Mouse (Mus musculus): ENCODE measurements around the gene 3300002I08Rik. TPM values are rescaled to one million over a fixed set of nuclear protein-coding genes. Genes with fewer than 3 reads are reported as not detected.
"Not testable (repeated sequence)": the region's sequence is repeated elsewhere in the genome, so short reads cannot be mapped to it uniquely, and the experiment has no call there.

3300002I08Rik gene
- total RNA-seq (2014; fragmentation: Nextera tagmentation) (not detected in 2 replicates), total RNA-seq (2017) (0.41 and 1.0 TPM in 2 replicates), polyA plus RNA-seq (2012) (not detected in 2 replicates)

GRCm38 (mm10) chr2:150362113-150362877, at the start of gene 3300002I08Rik:
Gene 3300002I08Rik (minus strand): TSS chr2:150362765.
- peak within 1 kb of the TSS; percentile 65 for H3K4me3 ChIP-seq (ENCODE audit: low read depth, low read length)
- H3K4me1 ChIP-seq (ENCODE audit: insufficient read depth, low read depth, low read length); H3K27me3 ChIP-seq (ENCODE audit: insufficient read depth, low read length); H3K9me3 ChIP-seq (replicated peaks); H3K36me3 ChIP-seq (replicated peaks): not testable (repeated sequence)
- DNase-seq (ENCODE audit: low spot score): peak; percentile 3
- peak; percentile 92 for ATAC-seq (ENCODE audit: extremely low read depth, insufficient number of reproducible peaks, low FRiP score, poor library complexity, severe bottlenecking)

DNA sequence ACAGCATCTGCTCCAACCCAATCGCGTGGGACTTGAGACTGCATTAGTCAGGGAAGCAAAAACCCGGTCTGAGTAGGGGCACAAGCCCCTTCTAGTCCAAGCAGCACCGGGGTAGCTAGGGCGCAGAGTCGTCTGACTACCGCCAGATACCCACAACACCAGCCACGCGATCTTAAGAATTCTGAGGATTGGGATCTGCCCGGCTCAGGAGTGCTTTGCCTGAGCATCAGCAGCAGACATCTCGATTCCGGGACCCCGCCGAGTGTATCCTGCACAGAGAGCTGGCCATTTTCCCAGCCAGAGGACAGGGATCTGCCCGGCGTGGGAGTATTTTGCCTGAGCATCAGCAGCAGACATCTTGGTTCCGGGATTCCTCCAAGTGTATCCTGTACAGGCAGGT, 49.6 kb upstream of the 3300002I08Rik start:
- DNase-seq (ENCODE audit: low spot score); H3K27me3 ChIP-seq (ENCODE audit: insufficient read depth, low read length); H3K4me1 ChIP-seq (ENCODE audit: insufficient read depth, low read depth, low read length); H3K9me3 ChIP-seq (replicated peaks); H3K36me3 ChIP-seq (replicated peaks); ATAC-seq (ENCODE audit: extremely low read depth, insufficient number of reproducible peaks, low FRiP score, poor library complexity, severe bottlenecking); H3K4me3 ChIP-seq (ENCODE audit: low read depth, low read length): not testable (repeated sequence)

DNA sequence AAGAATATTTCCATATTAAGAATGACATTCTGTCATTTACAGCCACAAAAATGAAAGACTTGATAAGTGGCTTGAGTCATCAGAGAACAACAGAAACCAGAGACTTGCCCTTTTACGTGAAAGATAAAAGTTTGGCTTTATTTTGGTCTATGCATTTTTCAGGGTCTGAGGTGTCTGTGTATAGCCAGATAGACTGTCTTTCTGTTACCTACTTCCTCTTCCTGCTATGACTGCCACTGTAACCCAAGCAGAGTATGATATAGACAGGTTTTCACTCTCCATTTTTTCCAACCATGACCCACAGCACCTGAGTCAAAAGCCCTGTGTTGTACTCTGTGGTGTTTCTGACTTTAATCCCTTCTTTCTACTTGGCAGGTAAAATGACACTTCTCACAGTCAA, 27.6 kb upstream of the 3300002I08Rik start:
- TF ChIP-seq GATA2 (IDR thresholded peaks at IDR 0.05; ENCODE audit: borderline replicate concordance, low read depth, low read length): no peak
- TF ChIP-seq TAL1 (conservative IDR thresholded peaks at IDR 0.05; ENCODE audit: low read depth, low read length): no peak
- TF ChIP-seq CTCF (IDR thresholded peaks at IDR 0.05; ENCODE audit: low read depth, low read length): no peak
- TF ChIP-seq POLR2AphosphoS5 (IDR thresholded peaks at IDR 0.05; ENCODE audit: insufficient replicate concordance, low read depth, low read length): no peak
- no peak for TF ChIP-seq GATA1 (IDR thresholded peaks at IDR 0.05; ENCODE audit: borderline replicate concordance, low read length)

DNA sequence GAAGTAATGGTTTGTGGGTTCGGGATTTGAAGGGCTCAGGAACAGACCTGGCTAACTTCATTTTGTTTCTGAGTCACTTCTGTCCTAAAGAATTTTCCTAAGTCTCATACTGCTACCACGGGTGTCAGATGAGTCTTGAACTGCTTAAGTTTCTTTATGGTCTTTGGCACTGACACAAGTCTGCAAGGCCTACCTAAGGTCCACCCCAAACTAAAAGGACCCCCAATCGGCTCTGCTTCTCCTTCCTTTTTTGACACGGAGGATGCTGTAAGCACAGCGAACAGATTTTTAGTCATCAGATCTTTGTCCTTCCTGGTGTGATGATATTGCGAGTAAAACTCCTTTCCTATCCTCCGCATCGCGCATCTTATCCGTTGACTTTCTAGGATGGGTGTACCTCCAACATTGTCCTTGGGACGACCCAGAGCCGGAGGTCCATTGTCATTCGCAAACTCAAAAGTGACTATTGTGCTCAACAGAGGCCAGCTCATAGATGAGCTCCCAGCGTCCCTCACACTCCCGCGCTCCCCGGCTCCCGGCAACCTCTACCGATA, 23.1 kb upstream of the 3300002I08Rik start:
- ATAC-seq (ENCODE audit: extremely low read depth, insufficient number of reproducible peaks, low FRiP score, poor library complexity, severe bottlenecking); H3K9me3 ChIP-seq (replicated peaks); H3K36me3 ChIP-seq (replicated peaks); H3K4me3 ChIP-seq (ENCODE audit: low read depth, low read length); H3K27me3 ChIP-seq (ENCODE audit: insufficient read depth, low read length); DNase-seq (ENCODE audit: low spot score); H3K4me1 ChIP-seq (ENCODE audit: insufficient read depth, low read depth, low read length): not testable (repeated sequence)

More for the DNA sequence above, 27.6 kb upstream of the 3300002I08Rik start:
- Histone ChIP-seq H3K27me3 (ENCODE audit: insufficient read depth, low read length) (no peaks in the 10 kb centered on the region), H3K4me3 (ENCODE audit: low read depth, low read length) (no peak overlapping the region), H3K4me1 (ENCODE audit: insufficient read depth, low read depth, low read length) (no peaks in the 10 kb centered on the region), H3K36me3 (replicated peaks) (no peaks in the 10 kb centered on the region), H3K9me3 (replicated peaks) (no peaks in the 10 kb centered on the region)
- DNase-seq (ENCODE audit: low spot score) (no peak), ATAC-seq (ENCODE audit: extremely low read depth, insufficient number of reproducible peaks, low FRiP score, poor library complexity, severe bottlenecking) (no peak)

DNA sequence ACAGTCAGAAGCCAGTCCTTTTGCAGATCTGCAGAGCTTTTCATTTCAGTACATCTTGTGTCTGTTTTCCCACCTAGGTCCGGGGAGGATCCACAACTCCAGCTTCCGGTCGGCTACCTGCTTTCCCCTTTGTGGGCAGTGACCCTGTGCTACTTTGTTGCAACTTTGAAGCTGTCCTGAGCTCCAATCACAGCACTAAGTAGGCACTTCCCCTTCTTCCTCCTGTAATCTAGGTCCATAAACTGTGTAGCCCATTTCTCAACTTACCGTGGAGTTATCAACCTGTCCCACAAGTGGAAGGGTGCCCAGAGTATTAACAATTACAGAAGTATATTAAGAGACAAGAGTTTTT, 289 bp upstream of the 3300002I08Rik start:
- Histone ChIP-seq H3K27me3 (ENCODE audit: insufficient read depth, low read length) (no peaks in the 10 kb centered on the region), H3K4me1 (ENCODE audit: insufficient read depth, low read depth, low read length) (no peaks in the 10 kb centered on the region), H3K4me3 (ENCODE audit: low read depth, low read length) (peak overlapping the region; percentile 65; the same call in 1 of the 2 replicates), H3K9me3 (replicated peaks) (no peaks in the 10 kb centered on the region), H3K36me3 (replicated peaks) (no peaks in the 10 kb centered on the region)
- DNase-seq (ENCODE audit: low spot score): no peak
- TF ChIP-seq CTCF (IDR thresholded peaks at IDR 0.05; ENCODE audit: low read depth, low read length): no peak
- no peak for TF ChIP-seq GATA2 (IDR thresholded peaks at IDR 0.05; ENCODE audit: borderline replicate concordance, low read depth, low read length)
- no peak for TF ChIP-seq TAL1 (conservative IDR thresholded peaks at IDR 0.05; ENCODE audit: low read depth, low read length)
- no peak for TF ChIP-seq GATA1 (IDR thresholded peaks at IDR 0.05; ENCODE audit: borderline replicate concordance, low read length)
- ATAC-seq (ENCODE audit: extremely low read depth, insufficient number of reproducible peaks, low FRiP score, poor library complexity, severe bottlenecking): no peak

GRCm38 (mm10) chr2:150357136-150357535, 5.4 kb downstream of the 3300002I08Rik start:
- H3K4me1 ChIP-seq (ENCODE audit: insufficient read depth, low read depth, low read length); H3K36me3 ChIP-seq (replicated peaks); ATAC-seq (ENCODE audit: extremely low read depth, insufficient number of reproducible peaks, low FRiP score, poor library complexity, severe bottlenecking); H3K9me3 ChIP-seq (replicated peaks); DNase-seq (ENCODE audit: low spot score); H3K4me3 ChIP-seq (ENCODE audit: low read depth, low read length); H3K27me3 ChIP-seq (ENCODE audit: insufficient read depth, low read length): not testable (repeated sequence)

DNA sequence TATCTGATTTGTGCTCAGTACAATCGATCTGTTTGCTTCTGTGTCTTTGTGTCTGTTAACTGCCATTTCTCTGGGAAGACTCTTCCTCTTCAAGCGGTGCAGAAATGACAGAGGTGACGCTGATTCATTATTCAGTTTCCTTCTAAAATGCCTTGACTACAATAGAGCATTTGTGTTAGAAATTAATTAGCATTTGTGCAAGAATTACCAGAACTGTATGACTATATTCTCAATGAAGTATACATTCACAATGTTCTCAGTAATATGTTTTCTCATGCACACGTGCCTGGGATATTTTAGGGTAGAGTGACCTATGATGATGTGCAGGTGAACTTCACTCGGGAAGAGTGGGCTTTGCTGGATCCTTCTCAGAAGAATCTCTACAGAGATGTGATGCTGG, 39.2 kb downstream of the 3300002I08Rik start, which contains the start of gene Gm10130:
TSS of gene Gm10130 (plus strand) at position 301 of the 400 bp plus-strand sequence.
- Histone ChIP-seq H3K4me1 (ENCODE audit: insufficient read depth, low read depth, low read length) (no peaks in the 10 kb centered on the region), H3K36me3 (replicated peaks) (peaks cover 30% of the 10 kb centered on the region), H3K9me3 (replicated peaks) (peaks cover 12% of the 10 kb centered on the region), H3K4me3 (ENCODE audit: low read depth, low read length) (no peak within 1 kb of the TSS), H3K27me3 (ENCODE audit: insufficient read depth, low read length) (no peaks in the 10 kb centered on the region)
- TF ChIP-seq GATA2 (IDR thresholded peaks at IDR 0.05; ENCODE audit: borderline replicate concordance, low read depth, low read length) (no peak), CTCF (IDR thresholded peaks at IDR 0.05; ENCODE audit: low read depth, low read length) (no peak), TAL1 (conservative IDR thresholded peaks at IDR 0.05; ENCODE audit: low read depth, low read length) (no peak), GATA1 (IDR thresholded peaks at IDR 0.05; ENCODE audit: borderline replicate concordance, low read length) (no peak)
- DNase-seq (ENCODE audit: low spot score) (no peak), ATAC-seq (ENCODE audit: extremely low read depth, insufficient number of reproducible peaks, low FRiP score, poor library complexity, severe bottlenecking) (no peak)

Measured in G1E (cell line).